Mouse (Mus musculus) limb, embryonic 13.5 days (tissue): Measurements from ENCODE around the gene Ormdl2. TPM values are rescaled to one million over a fixed set of nuclear protein-coding genes. Genes with fewer than 3 reads are reported as not detected.

Source experiments
- ATAC-seq: fragments of 200-750 bp; cut with Nextera tagmentation; 2 replicates; pipeline ENCODE4 v1.8.0; 2017; ENCODE audit warnings: low read depth, moderate number of reproducible peaks, moderate TSS enrichment; ENCODE audit not compliant: low FRiP score
- H3K27ac ChIP-seq: fragments of 300-500 bp; sonication (generic); 2 replicates; pipeline ENCODE4 v1.5.1; 2015; ENCODE audit warnings: inconsistent platforms, mild to moderate bottlenecking, moderate library complexity
- H3K27me3 ChIP-seq: fragments of 300-500 bp; sonication (generic); 2 replicates; pipeline ENCODE4 v1.6.1; 2015; ENCODE audit warnings: mild to moderate bottlenecking, inconsistent platforms
- H3K36me3 ChIP-seq: fragments of 300-500 bp; sonication (generic); 2 replicates; pipeline ENCODE4 v1.6.1; 2015; ENCODE audit warnings: inconsistent platforms, mild to moderate bottlenecking, moderate library complexity
- H3K4me1 ChIP-seq: fragments of 300-500 bp; sonication (generic); 2 replicates; pipeline ENCODE4 v1.6.1; 2015; ENCODE audit warnings: inconsistent platforms
- H3K4me2 ChIP-seq: fragments of 300-500 bp; sonication (generic); replicated peaks from 2 replicates; pipeline ENCODE4 v1.6.1; 2015; ENCODE audit warnings: inconsistent platforms, mild to moderate bottlenecking, moderate library complexity
- H3K4me3 ChIP-seq: fragments of 300-500 bp; sonication (generic); 2 replicates; pipeline ENCODE4 v1.5.1; 2015; ENCODE audit warnings: moderate library complexity, mild to moderate bottlenecking, inconsistent platforms
- H3K9ac ChIP-seq: fragments of 300-500 bp; sonication (generic); 2 replicates; pipeline ENCODE4 v1.6.1; 2015; ENCODE audit warnings: mild to moderate bottlenecking, inconsistent platforms
- H3K9me3 ChIP-seq: fragments of 300-500 bp; sonication (generic); 2 replicates; pipeline ENCODE4 v1.6.1; 2016; ENCODE audit warnings: inconsistent platforms
- WGBS: fragments of 180-500 bp; shearing (Covaris S2); methylation state at CpG from one replicate; pipeline ENCODE4 v1.1.7; 2015; 5-methylcytosine and 5-hydroxymethylcytosine counted together
- polyA plus RNA-seq: library from polyadenylated mRNA; unstranded; fragments of >200 nt; fragmentation: Nextera tagmentation; extraction: Ambion mirVana; gene quantifications from 2 replicates; pipeline ENCODE4 v1.2.1, GENCODE M21; 2015

Gene Ormdl2
- polyA plus RNA-seq, 1 experiment from 2014 or later, result 30.2 TPM

DNA sequence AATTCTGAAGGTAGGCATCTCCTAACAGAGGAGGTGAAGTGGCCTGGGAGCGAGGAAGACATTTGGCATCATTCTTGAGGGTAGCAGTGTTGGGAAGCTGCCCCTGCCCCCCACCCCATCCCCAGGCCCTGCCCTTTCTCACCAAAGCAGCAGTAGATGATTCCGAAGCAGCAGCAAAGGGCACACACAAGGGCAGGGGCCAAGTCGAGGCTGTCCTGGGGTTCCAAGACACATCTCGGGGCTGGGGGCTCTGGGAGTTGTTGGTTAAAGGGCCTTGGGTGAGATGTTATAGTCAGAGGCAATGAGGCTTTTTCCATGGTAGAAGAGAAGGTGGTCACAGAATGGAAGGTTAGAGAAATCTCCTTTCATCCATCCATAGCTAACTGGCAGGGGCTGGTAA, 18.5 kb downstream of the Ormdl2 start:
- peak overlapping the region; percentile 99; the same call in 1 of the 2 replicates for H3K27ac ChIP-seq
- H3K4me2 ChIP-seq, result peak overlapping the region; percentile 78
- H3K27me3 ChIP-seq, result no peaks in the 10 kb centered on the region
- H3K4me3 ChIP-seq, result peak overlapping the region; percentile 76
- ATAC-seq, result no peak
- 57% methylated on average over 4 of the region's 4 CpGs for WGBS
- H3K4me1 ChIP-seq, result peaks cover 37% of the 10 kb centered on the region
- H3K36me3 ChIP-seq, result peaks cover 57% of the 10 kb centered on the region
- peak overlapping the region; percentile 90 for H3K9ac ChIP-seq
- no peaks in the 10 kb centered on the region for H3K9me3 ChIP-seq

DNA sequence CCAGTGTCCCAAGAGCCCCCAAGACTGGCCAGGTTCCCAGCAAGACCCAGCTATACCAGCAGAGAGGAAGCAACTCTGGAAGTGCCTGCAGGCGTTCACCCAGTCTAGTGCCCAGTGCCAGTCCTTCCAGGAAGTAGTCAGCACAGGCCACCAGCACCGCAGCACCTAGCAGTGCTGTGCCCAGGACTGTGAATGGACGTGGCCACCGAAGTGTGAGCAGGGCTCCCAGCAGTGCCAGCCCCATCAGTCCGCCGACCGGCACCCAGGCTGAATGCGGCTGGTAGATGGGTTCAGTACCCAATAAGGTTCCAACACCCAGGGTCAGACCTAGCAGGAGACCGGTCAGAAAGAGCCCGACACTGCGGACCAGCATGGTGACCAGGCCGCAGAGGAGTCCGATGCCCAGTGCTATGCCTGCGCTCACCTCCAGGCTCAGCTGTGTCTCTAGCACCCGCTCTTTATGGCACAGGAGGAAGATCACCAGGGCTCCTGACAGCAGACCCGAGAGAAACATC, 19.4 kb downstream of the Ormdl2 start:
- ATAC-seq, result no peak
- H3K9me3 ChIP-seq, result no peaks in the 10 kb centered on the region
- peaks cover 56% of the 10 kb centered on the region for H3K36me3 ChIP-seq
- peak overlapping the region; percentile 90 for H3K9ac ChIP-seq
- H3K4me2 ChIP-seq, result peak overlapping the region; percentile 78; the same call in 1 of the 2 replicates
- H3K4me1 ChIP-seq, result peaks cover 28% of the 10 kb centered on the region
- no peaks in the 10 kb centered on the region for H3K27me3 ChIP-seq
- no peak overlapping the region for H3K27ac ChIP-seq
- 84% methylated on average over 16 of the region's 16 CpGs for WGBS
- no peak overlapping the region for H3K4me3 ChIP-seq

DNA sequence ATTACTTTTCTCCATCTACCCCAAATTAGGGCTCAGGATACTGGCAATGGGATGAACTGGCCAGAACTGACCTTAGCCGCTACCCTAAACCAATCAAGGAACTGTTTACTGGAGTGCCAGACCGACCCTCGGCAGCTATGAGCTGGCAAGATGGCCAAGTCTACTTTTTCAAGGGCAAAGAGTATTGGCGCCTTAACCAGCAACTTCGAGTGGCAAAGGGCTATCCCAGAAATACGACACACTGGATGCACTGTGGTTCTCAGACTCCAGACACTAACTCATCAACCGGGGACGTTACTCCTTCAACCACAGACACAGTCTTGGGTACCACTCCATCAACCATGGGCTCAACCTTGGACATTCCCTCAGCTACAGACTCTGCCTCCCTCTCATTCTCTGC, 22.8 kb downstream of the Ormdl2 start:
- Histone ChIP-seq H3K9me3 (no peaks in the 10 kb centered on the region), H3K27me3 (no peaks in the 10 kb centered on the region), H3K4me1 (peaks cover 17% of the 10 kb centered on the region), H3K36me3 (peaks cover 47% of the 10 kb centered on the region), H3K27ac (no peak overlapping the region), H3K9ac (no peak overlapping the region), H3K4me2 (no peak overlapping the region), H3K4me3 (no peak overlapping the region)
- no peak for ATAC-seq
- WGBS, result 95% methylated on average over 8 of the region's 8 CpGs

DNA sequence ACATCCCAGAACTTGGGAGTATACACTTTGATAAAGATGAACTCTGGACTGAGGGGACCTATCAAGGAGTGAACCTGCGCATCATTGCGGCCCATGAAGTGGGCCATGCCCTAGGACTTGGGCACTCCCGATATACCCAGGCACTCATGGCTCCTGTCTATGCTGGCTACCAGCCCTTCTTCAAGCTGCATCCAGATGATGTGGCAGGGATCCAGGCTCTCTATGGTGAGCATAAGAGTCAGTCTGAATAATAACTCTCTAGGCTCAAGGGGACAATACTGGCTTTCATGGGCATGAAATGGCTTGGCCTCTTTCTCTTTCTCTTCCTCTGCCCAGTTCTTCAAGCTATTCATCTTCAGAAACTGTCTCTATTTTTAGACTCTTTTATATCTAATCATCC, 25.9 kb downstream of the Ormdl2 start:
- H3K36me3 ChIP-seq, result peaks cover 33% of the 10 kb centered on the region
- 97% methylated on average over 3 of the region's 3 CpGs for WGBS
- H3K27ac ChIP-seq, result no peak overlapping the region
- H3K4me1 ChIP-seq, result no peaks in the 10 kb centered on the region
- no peaks in the 10 kb centered on the region for H3K27me3 ChIP-seq
- no peak overlapping the region for H3K4me2 ChIP-seq
- no peak overlapping the region for H3K9ac ChIP-seq
- no peak for ATAC-seq
- no peaks in the 10 kb centered on the region for H3K9me3 ChIP-seq
- no peak overlapping the region for H3K4me3 ChIP-seq

DNA sequence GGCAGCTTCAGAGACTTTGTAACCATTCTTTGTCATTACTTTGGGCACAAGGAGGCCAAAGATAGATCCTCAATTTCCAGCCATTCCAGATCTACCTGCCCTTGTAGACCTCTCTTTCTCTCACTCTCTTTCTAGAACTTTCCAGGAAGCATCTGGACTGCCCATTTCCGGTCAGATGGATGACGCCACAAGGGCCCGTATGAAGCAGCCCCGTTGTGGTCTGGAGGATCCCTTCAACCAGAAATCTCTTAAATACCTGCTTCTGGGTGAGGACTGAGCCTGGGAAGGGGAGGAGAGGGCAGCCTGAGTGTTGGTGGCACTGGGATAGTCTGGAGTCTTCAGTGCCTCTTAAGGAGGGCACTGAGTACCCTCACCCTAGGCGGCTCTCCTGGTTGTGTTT, 27.1 kb downstream of the Ormdl2 start:
- Histone ChIP-seq H3K9me3 (no peaks in the 10 kb centered on the region), H3K27me3 (no peaks in the 10 kb centered on the region), H3K36me3 (peaks cover 22% of the 10 kb centered on the region), H3K4me3 (no peak overlapping the region), H3K27ac (no peak overlapping the region), H3K9ac (no peak overlapping the region), H3K4me1 (no peaks in the 10 kb centered on the region), H3K4me2 (no peak overlapping the region)
- no peak for ATAC-seq
- 89% methylated on average over 5 of the region's 5 CpGs for WGBS

DNA sequence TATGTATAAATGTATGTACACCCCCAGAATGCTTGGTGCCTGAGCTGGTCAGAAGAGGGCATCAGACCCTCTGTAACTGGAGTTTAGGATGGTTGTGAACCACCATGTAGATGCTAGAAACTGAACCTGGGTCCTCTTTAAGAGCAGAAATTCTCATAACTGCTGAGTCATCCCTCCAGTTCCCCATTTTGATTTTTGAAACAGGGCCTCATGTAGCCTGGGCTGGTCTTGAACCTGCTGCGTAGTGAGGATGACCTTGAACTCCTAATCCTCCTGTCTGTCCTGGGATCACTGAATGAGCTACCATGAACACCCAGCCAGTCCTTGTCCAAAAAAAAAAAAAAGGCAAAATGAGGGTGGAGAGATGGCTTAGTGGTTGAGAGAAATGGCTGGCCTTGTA, 28.2 kb downstream of the Ormdl2 start:
- no peak for ATAC-seq
- 97% methylated on average over 1 of the region's 1 CpGs for WGBS
- Histone ChIP-seq H3K4me3 (no peak overlapping the region), H3K4me1 (no peaks in the 10 kb centered on the region), H3K27me3 (no peaks in the 10 kb centered on the region), H3K36me3 (peaks cover 11% of the 10 kb centered on the region), H3K9ac (no peak overlapping the region), H3K9me3 (no peaks in the 10 kb centered on the region), H3K27ac (no peak overlapping the region), H3K4me2 (no peak overlapping the region)

DNA sequence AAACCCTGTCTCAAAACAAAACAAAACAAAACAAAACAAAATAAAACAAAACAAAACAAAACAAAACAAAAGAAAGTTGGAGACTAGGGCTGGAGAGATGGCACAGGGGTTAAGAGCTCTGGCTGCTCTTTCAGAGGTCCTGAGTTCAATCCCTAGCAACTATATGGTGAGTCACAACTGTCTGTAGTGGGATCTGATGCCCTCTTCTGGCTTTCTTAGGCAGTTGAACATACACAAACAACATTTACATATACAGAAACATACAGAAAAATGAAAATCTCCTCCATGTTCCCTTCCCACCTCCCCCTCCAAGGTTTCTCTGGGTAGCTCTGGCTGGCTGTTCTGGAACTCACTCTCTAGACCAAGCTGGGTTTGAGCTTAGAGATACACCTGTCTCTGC, 29.4 kb downstream of the Ormdl2 start:
- no peak overlapping the region for H3K4me2 ChIP-seq
- H3K4me1 ChIP-seq, result no peaks in the 10 kb centered on the region
- no peaks in the 10 kb centered on the region for H3K27me3 ChIP-seq
- no peak overlapping the region for H3K4me3 ChIP-seq
- no peaks in the 10 kb centered on the region for H3K36me3 ChIP-seq
- H3K9me3 ChIP-seq, result no peaks in the 10 kb centered on the region
- H3K9ac ChIP-seq, result no peak overlapping the region
- no peak overlapping the region for H3K27ac ChIP-seq
- ATAC-seq, result no peak

DNA sequence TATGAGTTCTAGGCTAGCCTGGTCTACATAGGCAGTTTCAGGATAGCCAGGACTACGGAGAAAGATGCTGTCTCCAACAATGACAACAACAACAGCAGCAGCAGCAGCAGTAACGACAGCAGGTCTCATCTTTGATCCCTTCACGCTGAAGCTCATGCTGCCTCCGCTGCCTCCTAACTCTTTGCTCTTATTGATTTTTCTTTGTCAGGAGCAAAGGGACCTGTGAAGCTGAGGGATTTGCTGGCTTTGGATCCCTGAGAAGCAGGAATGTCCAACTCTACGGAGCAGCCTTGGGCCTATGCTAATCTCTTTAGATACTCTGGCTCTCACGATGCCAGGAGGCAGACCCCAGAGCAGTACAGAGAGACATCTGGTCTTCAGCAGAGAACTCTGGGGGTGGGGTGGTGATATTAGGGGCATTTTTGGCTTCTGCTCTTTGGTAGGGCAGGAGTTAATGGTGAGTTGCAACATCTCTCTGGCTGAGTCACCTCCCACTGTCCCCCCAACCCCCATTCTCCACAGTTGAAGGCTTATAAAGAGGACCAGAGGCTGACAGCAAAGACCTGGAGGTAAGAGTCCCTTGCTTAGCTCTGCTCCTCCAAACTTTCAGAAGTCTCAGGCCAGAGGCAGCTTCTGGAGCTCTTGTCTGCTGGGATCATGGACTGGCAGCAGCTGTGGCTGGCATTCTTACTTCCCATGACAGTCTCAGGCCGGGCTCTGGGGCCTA, 30.9 kb downstream of the Ormdl2 start, which contains the start of gene Mmp19:
Gene Mmp19, plus strand, starts transcription at position 513 of the 727 bp plus-strand sequence.
- Histone ChIP-seq H3K27ac (no peak within 1 kb of the TSS), H3K36me3 (no peaks in the 10 kb centered on the region), H3K9me3 (no peaks in the 10 kb centered on the region), H3K9ac (no peak within 1 kb of the TSS), H3K4me1 (no peaks in the 10 kb centered on the region), H3K4me2 (no peak within 1 kb of the TSS), H3K4me3 (no peak within 1 kb of the TSS), H3K27me3 (no peaks in the 10 kb centered on the region)
- ATAC-seq, result no peak
- 66% methylated on average over 7 of the region's 7 CpGs for WGBS

DNA sequence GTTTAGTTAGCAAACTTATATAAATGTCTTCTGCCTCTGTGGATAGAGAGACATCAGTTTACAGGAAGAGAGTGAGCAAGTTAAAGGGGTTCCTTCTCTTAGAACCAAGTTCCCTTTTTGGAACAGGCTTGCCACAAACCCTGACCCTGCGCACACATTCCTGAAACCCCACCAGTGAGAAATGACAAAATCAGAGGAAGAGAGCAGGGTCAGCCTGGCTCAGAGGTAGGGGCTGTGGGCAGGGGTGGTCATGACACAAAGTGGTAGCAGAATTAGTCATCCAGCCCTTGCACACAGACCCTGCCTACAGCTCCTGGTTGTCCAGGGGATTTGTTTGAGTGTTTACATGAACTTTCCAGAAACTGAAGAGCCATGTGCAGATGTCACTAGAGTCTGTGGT, 41.2 kb downstream of the Ormdl2 start:
- WGBS, result 80% methylated on average over 1 of the region's 1 CpGs
- Histone ChIP-seq H3K27ac (no peak overlapping the region), H3K36me3 (no peaks in the 10 kb centered on the region), H3K9me3 (peaks cover 19% of the 10 kb centered on the region), H3K4me2 (no peak overlapping the region), H3K4me3 (no peak overlapping the region), H3K4me1 (peaks cover 19% of the 10 kb centered on the region), H3K27me3 (no peaks in the 10 kb centered on the region), H3K9ac (no peak overlapping the region)
- ATAC-seq, result no peak

DNA sequence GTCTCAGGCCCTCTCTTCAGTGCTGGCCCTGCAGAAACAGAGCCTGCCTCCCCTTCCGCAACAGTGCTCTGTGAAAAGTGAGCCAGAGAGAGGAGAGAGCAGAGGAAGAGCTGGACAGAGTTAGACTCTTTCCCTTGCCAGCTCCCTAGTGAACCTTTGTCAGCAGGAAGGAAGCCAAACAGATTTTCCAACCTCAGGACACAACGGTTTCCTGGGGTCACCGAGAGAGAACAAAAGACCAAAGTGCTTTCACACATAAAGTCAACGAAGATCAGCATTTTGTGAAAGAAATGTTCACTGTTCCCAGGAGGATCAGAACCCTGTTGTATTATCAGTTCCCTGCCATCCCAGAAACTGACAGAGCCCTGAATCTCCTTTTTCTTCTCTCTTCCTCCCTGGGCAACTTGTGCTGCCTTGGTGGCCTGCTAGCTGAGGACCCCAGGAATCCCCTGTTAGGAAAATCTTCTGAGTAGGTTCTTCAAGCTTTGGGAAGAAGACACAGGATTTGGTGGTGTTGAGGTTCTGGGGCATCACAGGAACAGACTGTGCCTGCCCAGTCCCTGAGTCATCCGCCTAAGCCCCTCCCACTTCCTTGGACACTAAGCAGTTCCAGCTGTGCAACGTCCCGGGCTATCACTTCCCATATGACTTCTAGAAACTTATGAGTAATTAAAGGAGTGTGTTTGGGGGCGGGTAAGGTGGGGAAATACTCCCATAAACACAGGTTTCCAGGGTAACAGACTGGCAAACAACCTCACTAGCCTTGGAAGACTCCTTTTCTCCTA, 42.2 kb downstream of the Ormdl2 start:
- no peaks in the 10 kb centered on the region for H3K27me3 ChIP-seq

DNA sequence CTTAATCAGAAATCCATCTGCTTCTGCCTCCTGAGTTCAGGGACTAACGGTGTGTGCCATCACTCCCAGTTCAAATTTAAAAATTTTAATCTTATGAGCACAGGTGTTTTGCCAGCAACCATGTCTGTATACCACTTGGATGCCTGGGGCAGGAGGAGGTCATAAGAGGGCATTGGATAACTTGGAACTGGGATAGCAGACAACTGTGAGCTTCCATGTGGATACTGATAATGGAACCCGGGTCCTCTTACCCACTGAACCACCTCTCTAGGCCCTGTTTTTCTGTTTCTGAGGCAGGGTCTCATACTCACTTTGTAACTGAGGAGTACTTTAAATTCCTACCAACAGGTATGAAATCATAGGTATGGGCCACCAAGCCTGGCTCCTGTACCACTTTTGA, 43.0 kb downstream of the Ormdl2 start:
- Histone ChIP-seq H3K4me1 (peaks cover 19% of the 10 kb centered on the region), H3K27ac (peak overlapping the region; percentile 78; the same call in 1 of the 2 replicates), H3K4me3 (no peak overlapping the region), H3K36me3 (no peaks in the 10 kb centered on the region), H3K9me3 (peaks cover 6% of the 10 kb centered on the region; the same call in 1 of the 2 replicates), H3K9ac (no peak overlapping the region), H3K4me2 (no peak overlapping the region), H3K27me3 (no peaks in the 10 kb centered on the region)
- WGBS, result 91% methylated on average over 2 of the region's 2 CpGs
- no peak for ATAC-seq

More for the DNA sequence above, 42.2 kb downstream of the Ormdl2 start:
- 20% methylated on average over 8 of the region's 8 CpGs for WGBS
- H3K36me3 ChIP-seq, result no peaks in the 10 kb centered on the region
- H3K9ac ChIP-seq, result no peak overlapping the region
- H3K4me1 ChIP-seq, result peaks cover 19% of the 10 kb centered on the region
- 0 out of 2 replicates have a peak overlapping the region, but pooled peaks have one; percentile 19 for H3K4me2 ChIP-seq
- H3K9me3 ChIP-seq, result peaks cover 13% of the 10 kb centered on the region
- no peak overlapping the region for H3K4me3 ChIP-seq
- H3K27ac ChIP-seq, result peak overlapping the region; percentile 78
- peak; percentile 89 for ATAC-seq

DNA sequence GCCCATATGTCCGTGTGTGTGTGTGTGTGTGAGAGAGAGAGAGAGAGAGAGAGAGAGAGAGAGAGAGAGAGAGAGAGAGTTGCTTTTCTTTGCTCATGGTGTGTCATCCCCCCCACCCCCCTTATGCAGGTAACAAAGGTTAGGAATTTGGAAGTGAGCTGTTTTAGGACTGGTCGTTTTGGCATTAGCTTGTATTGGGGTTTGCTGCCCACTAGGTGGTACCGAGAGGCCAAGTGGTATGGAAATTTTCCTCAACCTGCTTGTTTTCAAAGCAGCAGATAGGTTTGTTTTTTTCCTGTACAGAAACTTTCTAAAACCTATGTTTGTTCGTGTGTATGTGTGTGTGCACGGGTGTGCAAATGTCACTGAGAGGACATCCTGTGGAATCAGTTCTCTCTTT, 47.8 kb downstream of the Ormdl2 start:
- H3K9me3 ChIP-seq, result no peaks in the 10 kb centered on the region
- H3K4me2 ChIP-seq, result no peak overlapping the region
- H3K9ac ChIP-seq, result no peak overlapping the region
- H3K27me3 ChIP-seq, result no peaks in the 10 kb centered on the region
- WGBS, result 21% methylated on average over 5 of the region's 5 CpGs
- H3K27ac ChIP-seq, result no peak overlapping the region
- H3K4me3 ChIP-seq, result no peak overlapping the region
- no peaks in the 10 kb centered on the region for H3K36me3 ChIP-seq
- ATAC-seq, result no peak
- peaks cover 3% of the 10 kb centered on the region for H3K4me1 ChIP-seq
